12 mouse cellular contexts compared by ENCODE assay signal in genomic region chr12:56058876-56059275, GRCm38 (mm10).
"Had no signal": no experiment of that assay in that cellular context is flagged by ENCODE, and none has a peak within 500 bp of the region (broad histone marks: within the 10 kb centered on the region; RNA-seq: fewer than 3 reads in every experiment).

No protein-coding gene starts in this region.

- H3K4me2 ChIP-seq: heart, embryonic 12.5 days; hindbrain, embryonic 12.5 days; hindbrain, embryonic 14.5 days; intestine, embryonic 15.5 days; limb, embryonic 13.5 days; limb, embryonic 15.5 days had no signal

- H3K36me3 ChIP-seq: heart, embryonic 10.5 days; heart, embryonic 12.5 days; hindbrain, embryonic 10.5 days; hindbrain, embryonic 12.5 days; intestine, embryonic 15.5 days; limb, embryonic 13.5 days; limb, embryonic 15.5 days had no signal

- H3K27me3 ChIP-seq: heart, embryonic 12.5 days; intestine, embryonic 15.5 days had no signal

- H3K9me3 ChIP-seq: heart, embryonic 10.5 days; heart, embryonic 12.5 days; hindbrain, embryonic 10.5 days; hindbrain, embryonic 12.5 days; intestine, embryonic 15.5 days; limb, embryonic 13.5 days; limb, embryonic 15.5 days had no signal

- H3K27ac ChIP-seq: gastrocnemius, adult 2 months; heart, embryonic 10.5 days; hindbrain, embryonic 10.5 days; hindbrain, embryonic 12.5 days; hindbrain, embryonic 14.5 days; intestine, embryonic 15.5 days; layer of hippocampus, adult 2 months; limb, embryonic 13.5 days; limb, embryonic 15.5 days had no signal

- H3K4me3 ChIP-seq: gastrocnemius, adult 2 months; heart, embryonic 10.5 days; heart, embryonic 12.5 days; hindbrain, embryonic 10.5 days; hindbrain, embryonic 12.5 days; intestine, embryonic 15.5 days; layer of hippocampus, adult 2 months; limb, embryonic 13.5 days; limb, embryonic 15.5 days had no signal

- ATAC-seq: inflammation-experienced regulatory T-cells, adult 6 months; intestine, embryonic 15.5 days; intestine, postnatal 0 days had no signal

- H3K4me1 ChIP-seq: heart, embryonic 12.5 days; hindbrain, embryonic 10.5 days; hindbrain, embryonic 12.5 days; intestine, embryonic 15.5 days; limb, embryonic 13.5 days; limb, embryonic 15.5 days had no signal

- H3K9ac ChIP-seq: heart, embryonic 12.5 days; hindbrain, embryonic 12.5 days; hindbrain, embryonic 14.5 days; intestine, embryonic 15.5 days; limb, embryonic 13.5 days; limb, embryonic 15.5 days had no signal
